Mouse (Mus musculus) MEL (cell line): ENCODE measurements around the gene Ttc17. TPM values are rescaled to one million over a fixed set of nuclear protein-coding genes. Genes with fewer than 3 reads are reported as not detected.

ENCODE experiments used
- BHLHE40 ChIP-seq: IDR thresholded peaks from 2 replicates; pipeline ENCODE4 v1.6.1; 2012; ENCODE audit warnings: low read depth, mild to moderate bottlenecking, inconsistent platforms, low read length, improper control_type of control experiment, borderline replicate concordance
- CHD1 ChIP-seq: IDR thresholded peaks from 2 replicates; pipeline ENCODE4 v1.6.1; 2012; ENCODE audit warnings: low read depth, mild to moderate bottlenecking, inconsistent platforms, low read length, improper control_type of control experiment
- CHD2 ChIP-seq: IDR thresholded peaks from 2 replicates; pipeline ENCODE4 v1.6.1; 2011; ENCODE audit warnings: low read length, improper control_type of control experiment
- CTCF ChIP-seq, 3 experiments: IDR thresholded peaks in 2 of 3; conservative IDR thresholded peaks in 1 of 3; 2 replicates each; pipeline ENCODE4 v1.5.1; 2011 to 2012; ENCODE audit warnings: low read length in 3 of 3, low read depth in 2 of 3, mild to moderate bottlenecking in 2 of 3, improper control_type of control experiment in 1 of 3, inconsistent platforms in 1 of 3, mixed read lengths in 1 of 3, moderate library complexity in 1 of 3; ENCODE audit not compliant: control insufficient read depth in 1 of 3, insufficient read depth in 1 of 3, poor library complexity in 1 of 3, severe bottlenecking in 1 of 3
- EP300 ChIP-seq, 2 experiments: IDR thresholded peaks; 2 replicates each; pipeline ENCODE4 v1.6.1; 2011; ENCODE audit warnings: improper control_type of control experiment in 2 of 2, low read length in 2 of 2, low read depth in 1 of 2, mild to moderate bottlenecking in 1 of 2
- ETS1 ChIP-seq: IDR thresholded peaks from 2 replicates; pipeline ENCODE4 v1.6.1; 2012; ENCODE audit warnings: low read depth, mild to moderate bottlenecking, inconsistent platforms, low read length, improper control_type of control experiment, moderate library complexity
- GABPA ChIP-seq: IDR thresholded peaks from 2 replicates; pipeline ENCODE4 v1.6.1; 2012; ENCODE audit warnings: low read depth, mild to moderate bottlenecking, inconsistent platforms, low read length, improper control_type of control experiment, moderate library complexity
- GATA1 ChIP-seq: IDR thresholded peaks from 2 replicates; pipeline ENCODE4 v1.6.1; 2011; ENCODE audit warnings: low read depth, low read length, improper control_type of control experiment
- HCFC1 ChIP-seq: IDR thresholded peaks from 2 replicates; pipeline ENCODE4 v1.6.1; 2012; ENCODE audit warnings: low read depth, mild to moderate bottlenecking, inconsistent platforms, low read length, improper control_type of control experiment, moderate library complexity
- JUND ChIP-seq: IDR thresholded peaks from 2 replicates; pipeline ENCODE4 v1.6.1; 2011; ENCODE audit warnings: low read depth, mild to moderate bottlenecking, improper control_type of control experiment, low read length
- KAT2A ChIP-seq: conservative IDR thresholded peaks from 2 replicates; pipeline ENCODE4 v1.6.1; 2012; ENCODE audit warnings: low read depth, low read length, improper control_type of control experiment, inconsistent platforms
- MAFK ChIP-seq: IDR thresholded peaks from 2 replicates; pipeline ENCODE4 v1.6.1; 2011; ENCODE audit warnings: low read depth, mild to moderate bottlenecking, low read length, improper control_type of control experiment, borderline replicate concordance
- MAZ ChIP-seq: IDR thresholded peaks from 2 replicates; pipeline ENCODE4 v1.6.1; 2012; ENCODE audit warnings: low read depth, mild to moderate bottlenecking, inconsistent platforms, low read length, improper control_type of control experiment
- MEF2A ChIP-seq: IDR thresholded peaks from 2 replicates; pipeline ENCODE4 v1.6.1; 2014; ENCODE audit warnings: low read depth, mild to moderate bottlenecking, inconsistent platforms, low read length, improper control_type of control experiment; ENCODE audit not compliant: poor library complexity, insufficient replicate concordance, severe bottlenecking; ENCODE audit errors: extremely low read depth
- MYB ChIP-seq: IDR thresholded peaks from 2 replicates; pipeline ENCODE4 v1.6.1; 2011; ENCODE audit warnings: mild to moderate bottlenecking, low read depth, low read length, improper control_type of control experiment
- POLR2AphosphoS2 ChIP-seq: IDR thresholded peaks from 2 replicates; pipeline ENCODE4 v1.6.1; 2011; ENCODE audit warnings: low read length, improper control_type of control experiment
- POLR2AphosphoS5 ChIP-seq: IDR thresholded peaks from 2 replicates; pipeline ENCODE4 v1.6.1; 2012; ENCODE audit warnings: low read depth, borderline replicate concordance, mild to moderate bottlenecking, inconsistent platforms, low read length, moderate library complexity, mixed read lengths
- TAL1 ChIP-seq: IDR thresholded peaks from 2 replicates; pipeline ENCODE4 v1.6.1; 2012; ENCODE audit warnings: mild to moderate bottlenecking, inconsistent platforms, low read length, moderate library complexity, mixed read lengths
- TBP ChIP-seq: IDR thresholded peaks from 2 replicates; pipeline ENCODE4 v1.8.0; 2011; ENCODE audit warnings: low read depth, low read length, improper control_type of control experiment
- UBTF ChIP-seq: IDR thresholded peaks from 2 replicates; pipeline ENCODE4 v1.6.1; 2012; ENCODE audit warnings: low read depth, mild to moderate bottlenecking, inconsistent platforms, low read length, improper control_type of control experiment, moderate library complexity, borderline replicate concordance; ENCODE audit not compliant: insufficient read depth
- ZC3H11A ChIP-seq: IDR thresholded peaks from 2 replicates; pipeline ENCODE4 v1.6.1; 2012; ENCODE audit warnings: low read depth, mild to moderate bottlenecking, inconsistent platforms, low read length, improper control_type of control experiment
- ZKSCAN1 ChIP-seq: IDR thresholded peaks from 2 replicates; pipeline ENCODE4 v1.6.1; 2012; ENCODE audit warnings: low read depth, mild to moderate bottlenecking, inconsistent platforms, low read length, improper control_type of control experiment, moderate library complexity
- ZMIZ1 ChIP-seq: IDR thresholded peaks from 2 replicates; pipeline ENCODE4 v1.6.1; 2012; ENCODE audit warnings: low read depth, mild to moderate bottlenecking, inconsistent platforms, low read length, improper control_type of control experiment, moderate library complexity
- ZNF384 ChIP-seq: IDR thresholded peaks from 2 replicates; pipeline ENCODE4 v1.6.1; 2012; ENCODE audit warnings: low read depth, mild to moderate bottlenecking, inconsistent platforms, low read length, improper control_type of control experiment
- polyA plus RNA-seq, 2 experiments: library from polyadenylated mRNA; stranded (reverse) in 1 of 2; unstranded in 1 of 2; fragments of >175 nt in 1 of 2; fragments of >200 nt in 1 of 2; gene quantifications; 2 replicates each; pipeline versions ENCODE4 v1.2.1 to v1.2.4; 2012; ENCODE audit warnings: low replicate concordance in 2 of 2, low read depth in 1 of 2; ENCODE audit not compliant: insufficient read length in 2 of 2, insufficient read depth in 1 of 2, missing spikeins in 1 of 2
- total RNA-seq: library from RNA; depleted of rRNA; stranded (reverse); fragments of 300-350 nt; gene quantifications from 2 replicates; pipeline ENCODE4 v1.2.3, GENCODE M21; 2012

Ttc17 gene
- total and polyA plus RNA-seq, 3 experiments, result 7.0 to 10.2 TPM; not detected in 1

GRCm38 (mm10) chr2:94265221-94266191, 141.0 kb downstream of the Ttc17 start (continued):
- TF ChIP-seq EP300 (IDR thresholded peaks at IDR 0.05; ENCODE audit: low read depth in 1 of 2, low read length in 2 of 2) (peak in 1 of 2 experiments; percentile 45; a peak in 1 of 4 replicates), HCFC1 (no peak), TBP (no peak), KAT2A (no peak), CTCF (IDR thresholded peaks at IDR 0.05 in 2 of 3, conservative IDR thresholded peaks at IDR 0.05 in 1 of 3; ENCODE audit: control insufficient read depth in 1 of 3, insufficient read depth in 1 of 3, low read depth in 2 of 3, low read length in 3 of 3, poor library complexity in 1 of 3, severe bottlenecking in 1 of 3) (no peak), ZC3H11A (no peak), GABPA (no peak), MEF2A (peak; percentile 97), ZNF384 (peak; percentile 96), CHD2 (no peak), POLR2AphosphoS2 (no peak), MYB (no peak), JUND (no peak), GATA1 (no peak), MAZ (no peak), POLR2AphosphoS5 (no peak), ZMIZ1 (no peak), CHD1 (no peak), ETS1 (peak; percentile 43; the same call in 1 of the 2 replicates), BHLHE40 (0 out of 2 replicates have a peak, but pooled peaks have one; percentile 40), TAL1 (no peak), ZKSCAN1 (no peak; the same call in 1 of the 2 replicates), MAFK (no peak), UBTF (no peak)
